Mouse (Mus musculus) kidney, adult 10 weeks (tissue): ENCODE data around the gene Zfp790. TPM values are rescaled to one million over a fixed set of nuclear protein-coding genes. Genes with fewer than 3 reads are reported as not detected.

ENCODE experiments used
- polyA plus RNA-seq: library from polyadenylated mRNA; stranded (reverse); fragments of 350-450 nt; fragmentation: Illumina TruSeq; extraction: RNeasy Lipid Tissue Mini Kit (QIAGEN cat#74804); gene quantifications from one replicate; pipeline ENCODE4 v1.2.3, GENCODE M21; 2014; ENCODE audit warnings: low read depth, low replicate concordance

Zfp790 gene
- 9.7 TPM for polyA plus RNA-seq

GRCm38 (mm10) chr7:29815910-29816429, at the start of gene Zfp790:
Zfp790 (plus strand) TSS chr7:29816114.

GRCm38 (mm10) chr7:29768090-29768900, 47.6 kb upstream of the Zfp790 start, which contains the start of gene Zfp84:
Zfp84 (plus strand) TSS chr7:29768552.

DNA sequence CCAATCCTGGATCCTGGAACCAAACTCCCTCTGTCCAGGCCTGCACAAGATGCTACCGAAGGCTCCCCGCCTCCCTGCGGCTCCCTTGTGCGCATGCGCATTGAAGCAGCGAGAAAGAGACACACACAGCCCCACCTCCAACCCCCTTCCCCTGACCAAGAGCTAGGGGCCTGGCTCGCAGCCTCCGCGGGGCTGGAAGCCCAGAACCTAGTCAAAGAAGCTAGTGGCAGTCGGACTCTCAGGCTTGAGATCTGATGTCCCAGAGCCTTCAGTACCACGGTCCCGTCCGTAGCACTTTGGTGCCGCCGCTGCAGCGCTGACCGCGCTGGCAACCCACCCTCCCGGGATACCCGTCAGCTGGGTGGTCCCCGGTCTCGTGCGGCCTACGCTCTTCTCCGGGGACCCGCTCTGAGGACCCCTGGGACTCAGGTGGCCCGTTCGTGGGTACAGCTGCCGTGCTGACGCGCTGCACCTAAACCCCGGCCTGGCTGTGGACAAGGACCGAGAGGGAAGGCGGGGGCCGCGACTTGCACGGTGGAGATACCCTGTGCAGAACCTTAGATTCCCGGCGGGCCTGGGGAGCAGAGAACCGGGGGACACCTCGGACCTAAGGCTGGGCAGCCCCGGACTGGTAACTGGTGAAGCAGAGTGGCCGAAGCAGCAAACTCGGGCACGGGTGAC, 31.9 kb upstream of the Zfp790 start, which contains the start of gene Zfp30:
Gene Zfp30 (plus strand): TSS at position 128 of the 681 bp plus-strand sequence.

DNA sequence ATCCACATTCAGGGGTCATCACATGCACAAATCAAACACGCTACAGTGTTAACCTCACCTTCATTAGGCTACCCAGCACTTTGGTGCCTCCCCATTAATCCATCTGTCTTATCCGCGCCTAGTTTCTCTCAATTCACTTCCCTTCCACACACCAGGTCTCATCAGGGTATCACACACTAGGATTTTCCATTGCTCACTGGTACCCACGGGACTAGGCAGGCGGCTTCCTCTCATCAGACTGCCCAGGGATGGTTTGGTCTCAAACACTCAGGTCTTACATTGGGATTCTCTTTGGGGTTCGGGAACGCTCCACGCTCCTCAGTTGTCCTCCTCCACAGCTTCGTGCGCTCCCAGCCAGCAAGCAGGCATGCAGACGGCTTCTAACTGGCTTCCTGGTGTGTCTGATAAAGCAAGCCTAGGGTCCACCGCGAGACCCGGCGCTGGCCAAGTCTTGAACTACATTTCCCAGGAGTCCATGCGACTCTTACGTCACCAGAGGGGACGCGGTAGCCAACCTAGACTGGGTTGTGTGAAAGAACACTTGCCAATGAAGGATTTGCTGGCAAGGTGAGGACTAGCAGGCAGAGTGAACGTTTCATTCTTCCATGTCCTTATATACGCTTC, 37.4 kb downstream of the Zfp790 start, which contains the start of gene Zfp940:
Gene Zfp940 (minus strand): TSS at position 451 of the 624 bp plus-strand sequence.

GRCm38 (mm10) chr7:29859532-29860517, 43.9 kb downstream of the Zfp790 start, which contains the start of gene Zfp420:
Zfp420 (plus strand) TSS chr7:29859979.

Other genes starting within 250 kb of the Zfp790 start
- gene Catsperg2, start 89.1 kb upstream of the Zfp790 start, polyA plus RNA-seq = not detected
- gene Zfp84, start 47.6 kb upstream of the Zfp790 start, polyA plus RNA-seq = 12.8 TPM
- 5.0 TPM for gene Zfp30, start 32.1 kb upstream of the Zfp790 start, polyA plus RNA-seq
- gene Zfp940, start 37.6 kb downstream of the Zfp790 start, polyA plus RNA-seq = 3.6 TPM
- gene Zfp420, start 43.9 kb downstream of the Zfp790 start, polyA plus RNA-seq = 18.5 TPM
- 4.6 TPM for gene Zfp27, start 90.5 kb downstream of the Zfp790 start, polyA plus RNA-seq
- 10.3 TPM for gene Zfp383, start 92.1 kb downstream of the Zfp790 start, polyA plus RNA-seq
- 10.1 TPM for gene Zfp74, start 138.0 kb downstream of the Zfp790 start, polyA plus RNA-seq
- 6.0 TPM for gene Zfp568, start 167.8 kb downstream of the Zfp790 start, polyA plus RNA-seq
- gene Zfp14, start 235.3 kb downstream of the Zfp790 start, polyA plus RNA-seq = 3.1 TPM